Mouse (Mus musculus): ENCODE measurements around the gene Pde3a. TPM values are rescaled to one million over a fixed set of nuclear protein-coding genes. Genes with fewer than 3 reads are reported as not detected.

Gene Pde3a
- polyA plus RNA-seq, 1 experiment from 2014 or later = 1.4 TPM

DNA sequence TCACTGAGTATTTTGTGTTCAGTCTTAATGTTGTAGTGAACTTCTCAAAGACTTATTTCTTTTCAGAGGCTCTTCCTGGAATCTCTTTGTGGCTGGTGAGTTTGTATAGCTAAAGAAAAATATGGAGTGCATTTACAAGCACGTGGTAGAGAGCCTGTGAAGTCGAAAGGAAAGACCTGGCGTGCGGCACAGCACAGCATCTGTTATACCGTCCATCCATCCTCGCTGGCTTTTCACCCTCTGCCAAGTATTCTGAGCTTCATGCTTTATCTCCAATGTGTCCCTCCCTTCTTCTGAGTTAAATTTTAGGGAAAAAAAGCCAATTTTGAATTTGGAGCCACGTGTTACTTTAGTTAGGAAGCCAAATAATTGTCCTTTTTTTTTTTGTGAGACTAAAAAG, 33.7 kb downstream of the Pde3a start:
- ATAC-seq = no peak
- Histone ChIP-seq H3K27me3 (replicated peaks; ENCODE audit: control insufficient read depth, insufficient read depth, low read length) (no peaks in the 10 kb centered on the region), H3K27ac (ENCODE audit: low read length) (no peak overlapping the region), H3K4me3 (replicated peaks; ENCODE audit: low read length) (no peak overlapping the region), H3K9me3 (ENCODE audit: control insufficient read depth, low read length) (no peaks in the 10 kb centered on the region), H3K36me3 (ENCODE audit: control insufficient read depth, insufficient read depth) (no peaks in the 10 kb centered on the region), H3K9ac (replicated peaks; ENCODE audit: low read depth, low read length) (no peak overlapping the region), H3K4me2 (ENCODE audit: low read length) (no peak overlapping the region), H3K4me1 (replicated peaks; ENCODE audit: control insufficient read depth, insufficient read depth, low read length) (no peaks in the 10 kb centered on the region)
- WGBS = 64% methylated on average over 7 of the region's 7 CpGs

DNA sequence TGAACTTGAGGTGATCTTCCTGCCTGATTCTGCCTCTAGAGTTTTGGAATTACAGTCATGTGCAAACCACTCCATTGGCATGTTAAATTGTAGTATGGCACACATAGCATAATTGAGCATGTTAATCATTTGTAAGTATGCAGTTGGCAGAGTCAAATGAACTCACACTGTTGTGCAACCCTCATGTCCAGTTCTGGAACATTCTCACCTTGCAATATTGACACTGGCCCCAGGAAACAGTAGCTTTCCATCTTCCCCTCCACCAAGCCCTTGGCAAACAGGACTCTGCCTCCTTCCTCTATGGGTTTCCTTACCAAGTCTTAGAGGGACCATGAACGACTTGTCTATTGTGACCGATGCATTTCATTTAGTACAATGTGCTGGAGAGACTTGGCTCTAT, 42.1 kb downstream of the Pde3a start:
- no peaks in the 10 kb centered on the region for H3K4me1 ChIP-seq (replicated peaks; ENCODE audit: control insufficient read depth, insufficient read depth, low read length)
- no peaks in the 10 kb centered on the region for H3K9me3 ChIP-seq (ENCODE audit: control insufficient read depth, low read length)
- no peak overlapping the region for H3K9ac ChIP-seq (replicated peaks; ENCODE audit: low read depth, low read length)
- no peak for ATAC-seq
- 96% methylated on average over 2 of the region's 2 CpGs for whole genome bisulfite sequencing
- H3K36me3 ChIP-seq (ENCODE audit: control insufficient read depth, insufficient read depth) = no peaks in the 10 kb centered on the region
- H3K27me3 ChIP-seq (replicated peaks; ENCODE audit: control insufficient read depth, insufficient read depth, low read length) = no peaks in the 10 kb centered on the region
- no peak overlapping the region for H3K27ac ChIP-seq (ENCODE audit: low read length)
- no peak overlapping the region for H3K4me3 ChIP-seq (replicated peaks; ENCODE audit: low read length)
- no peak overlapping the region for H3K4me2 ChIP-seq (ENCODE audit: low read length)

DNA sequence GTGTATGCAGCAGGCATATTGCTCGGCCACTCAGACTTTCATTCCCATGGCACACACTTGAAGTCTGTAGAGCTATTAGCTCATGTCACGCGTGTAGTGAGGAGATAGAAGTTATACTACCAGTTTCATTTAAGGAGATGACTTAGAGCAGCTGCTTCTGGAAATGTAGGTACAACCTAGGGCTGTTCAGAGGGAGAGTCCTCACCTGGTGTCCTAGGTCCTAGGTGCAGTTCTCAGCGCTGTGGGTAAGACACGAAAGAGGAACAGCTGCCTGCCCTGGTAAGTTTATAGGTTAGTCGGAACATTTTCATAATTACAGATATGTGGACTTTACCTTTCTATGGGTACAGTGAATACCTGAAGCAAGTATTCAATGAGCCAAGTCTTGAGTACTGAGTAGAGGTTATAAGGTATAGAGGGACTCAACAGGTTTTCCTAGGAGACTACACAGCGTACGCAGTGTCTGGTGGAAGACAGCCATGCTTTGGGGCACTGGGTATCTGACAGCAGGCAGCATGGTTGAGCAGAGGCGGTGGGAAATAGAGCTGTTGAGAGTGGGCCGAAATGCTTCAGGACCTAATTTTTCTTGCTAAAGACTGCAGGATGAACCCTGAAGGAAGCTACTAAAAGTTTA, 43.9 kb downstream of the Pde3a start:
- Histone ChIP-seq H3K9ac (replicated peaks; ENCODE audit: low read depth, low read length) (no peak overlapping the region), H3K27me3 (replicated peaks; ENCODE audit: control insufficient read depth, insufficient read depth, low read length) (no peaks in the 10 kb centered on the region), H3K9me3 (ENCODE audit: control insufficient read depth, low read length) (no peaks in the 10 kb centered on the region), H3K36me3 (ENCODE audit: control insufficient read depth, insufficient read depth) (no peaks in the 10 kb centered on the region), H3K4me1 (replicated peaks; ENCODE audit: control insufficient read depth, insufficient read depth, low read length) (no peaks in the 10 kb centered on the region), H3K4me2 (ENCODE audit: low read length) (no peak overlapping the region), H3K27ac (ENCODE audit: low read length) (no peak overlapping the region), H3K4me3 (replicated peaks; ENCODE audit: low read length) (no peak overlapping the region)
- WGBS = 95% methylated on average over 10 of the region's 10 CpGs
- ATAC-seq = no peak

DNA sequence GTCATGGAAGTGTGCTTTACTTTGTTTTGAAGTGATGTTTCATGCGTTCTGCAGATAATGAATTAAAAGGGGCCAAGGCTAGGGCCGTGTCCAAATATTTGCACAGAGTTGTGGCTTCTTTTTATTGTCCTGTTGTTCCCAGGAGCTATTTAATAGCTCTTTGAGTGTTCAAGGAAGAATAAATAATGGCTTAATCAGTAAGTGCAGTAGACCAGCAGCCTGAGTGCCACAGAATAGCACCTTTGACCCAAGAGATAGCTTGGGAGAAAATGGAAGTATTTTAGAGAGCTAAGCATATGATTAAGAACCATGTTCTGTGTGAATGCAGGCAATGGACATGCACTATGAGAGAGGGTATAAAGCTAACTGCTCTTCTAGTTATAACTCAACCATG, 44.4 kb downstream of the Pde3a start:
- Histone ChIP-seq H3K9me3 (ENCODE audit: control insufficient read depth, low read length) (no peaks in the 10 kb centered on the region), H3K27ac (ENCODE audit: low read length) (no peak overlapping the region), H3K36me3 (ENCODE audit: control insufficient read depth, insufficient read depth) (no peaks in the 10 kb centered on the region), H3K9ac (replicated peaks; ENCODE audit: low read depth, low read length) (no peak overlapping the region), H3K4me2 (ENCODE audit: low read length) (no peak overlapping the region), H3K4me3 (replicated peaks; ENCODE audit: low read length) (no peak overlapping the region), H3K4me1 (replicated peaks; ENCODE audit: control insufficient read depth, insufficient read depth, low read length) (no peaks in the 10 kb centered on the region), H3K27me3 (replicated peaks; ENCODE audit: control insufficient read depth, insufficient read depth, low read length) (no peaks in the 10 kb centered on the region)
- WGBS = 58% methylated on average over 2 of the region's 2 CpGs
- ATAC-seq = no peak

DNA sequence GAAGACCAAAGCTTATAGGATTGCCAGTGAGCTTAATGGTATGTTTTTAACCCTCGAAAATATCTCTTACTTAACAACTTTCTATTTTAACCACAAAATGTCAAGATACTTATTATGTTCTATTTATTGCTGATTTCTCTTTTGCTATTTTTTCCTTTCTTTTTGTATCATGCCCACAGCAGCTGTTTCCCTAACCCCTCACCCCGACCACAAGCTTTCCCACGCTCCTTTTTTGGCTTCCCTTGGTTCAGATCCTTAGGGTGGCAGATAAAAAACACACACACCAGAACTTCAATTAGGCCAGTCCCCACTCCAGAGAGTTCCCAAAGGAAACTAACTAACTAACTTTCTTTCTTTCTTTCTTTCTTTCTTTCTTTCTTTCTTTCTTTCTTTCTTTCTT, 46.2 kb downstream of the Pde3a start:
- H3K36me3 ChIP-seq (ENCODE audit: control insufficient read depth, insufficient read depth) = no peaks in the 10 kb centered on the region
- no peak overlapping the region for H3K27ac ChIP-seq (ENCODE audit: low read length)
- no peak for ATAC-seq
- no peak overlapping the region for H3K9ac ChIP-seq (replicated peaks; ENCODE audit: low read depth, low read length)
- no peaks in the 10 kb centered on the region for H3K27me3 ChIP-seq (replicated peaks; ENCODE audit: control insufficient read depth, insufficient read depth, low read length)
- no peak overlapping the region for H3K4me3 ChIP-seq (replicated peaks; ENCODE audit: low read length)
- no peaks in the 10 kb centered on the region for H3K4me1 ChIP-seq (replicated peaks; ENCODE audit: control insufficient read depth, insufficient read depth, low read length)
- no peak overlapping the region for H3K4me2 ChIP-seq (ENCODE audit: low read length)
- 86% methylated on average over 3 of the region's 3 CpGs for WGBS
- H3K9me3 ChIP-seq (ENCODE audit: control insufficient read depth, low read length) = no peaks in the 10 kb centered on the region

DNA sequence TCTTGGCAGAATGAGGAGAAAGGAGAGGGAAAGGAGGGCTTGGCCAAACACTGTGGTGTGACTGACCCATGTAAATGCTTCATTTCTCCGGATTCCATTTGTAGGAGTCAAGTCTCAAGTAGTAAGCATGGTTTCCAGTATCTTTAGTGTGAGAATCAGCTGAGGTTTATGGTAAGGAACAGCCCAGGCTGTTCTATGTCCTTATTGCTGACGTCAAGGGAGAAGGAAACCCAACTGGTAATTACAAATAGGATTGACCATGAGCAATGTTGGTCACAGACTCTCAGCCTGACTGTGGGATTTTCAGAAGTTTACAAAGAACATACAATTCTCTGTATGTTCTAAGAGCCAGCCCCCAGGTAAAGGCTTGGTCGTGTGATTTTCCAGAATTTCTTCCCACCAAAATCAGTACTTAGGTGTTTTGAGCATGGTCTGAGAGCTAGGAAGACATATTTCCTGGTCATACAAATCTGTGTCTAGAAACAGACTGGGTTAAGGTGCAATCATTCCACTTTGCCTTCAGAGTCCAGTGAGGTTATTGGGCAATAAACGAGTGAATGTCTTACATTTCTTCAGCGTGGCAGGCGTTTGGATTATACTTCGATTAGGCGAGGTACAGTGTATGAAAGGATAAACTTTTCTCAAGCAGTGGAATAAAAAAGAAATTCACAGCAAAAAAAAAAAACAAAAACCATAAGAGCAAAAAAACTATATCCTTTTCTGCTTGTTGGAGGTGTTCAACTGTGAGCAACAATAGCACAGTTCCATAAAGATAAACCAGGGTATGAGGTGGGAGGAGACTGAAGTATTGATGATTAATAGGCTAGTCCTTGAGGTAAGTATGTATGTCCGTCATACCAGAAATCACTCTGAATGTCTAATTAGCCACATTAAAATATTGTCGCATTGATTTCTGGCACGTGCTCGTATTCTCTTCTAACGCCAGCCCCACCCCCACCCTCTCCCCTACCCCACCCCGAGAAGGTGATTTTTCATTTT, 53.0 kb downstream of the Pde3a start:
- Histone ChIP-seq H3K36me3 (ENCODE audit: control insufficient read depth, insufficient read depth) (no peaks in the 10 kb centered on the region), H3K4me3 (replicated peaks; ENCODE audit: low read length) (no peak overlapping the region), H3K9ac (replicated peaks; ENCODE audit: low read depth, low read length) (no peak overlapping the region), H3K27me3 (replicated peaks; ENCODE audit: control insufficient read depth, insufficient read depth, low read length) (no peaks in the 10 kb centered on the region), H3K27ac (ENCODE audit: low read length) (no peak overlapping the region), H3K4me1 (replicated peaks; ENCODE audit: control insufficient read depth, insufficient read depth, low read length) (no peaks in the 10 kb centered on the region), H3K9me3 (ENCODE audit: control insufficient read depth, low read length) (no peaks in the 10 kb centered on the region), H3K4me2 (ENCODE audit: low read length) (no peak overlapping the region)
- WGBS = 87% methylated on average over 14 of the region's 14 CpGs
- no peak for ATAC-seq

DNA sequence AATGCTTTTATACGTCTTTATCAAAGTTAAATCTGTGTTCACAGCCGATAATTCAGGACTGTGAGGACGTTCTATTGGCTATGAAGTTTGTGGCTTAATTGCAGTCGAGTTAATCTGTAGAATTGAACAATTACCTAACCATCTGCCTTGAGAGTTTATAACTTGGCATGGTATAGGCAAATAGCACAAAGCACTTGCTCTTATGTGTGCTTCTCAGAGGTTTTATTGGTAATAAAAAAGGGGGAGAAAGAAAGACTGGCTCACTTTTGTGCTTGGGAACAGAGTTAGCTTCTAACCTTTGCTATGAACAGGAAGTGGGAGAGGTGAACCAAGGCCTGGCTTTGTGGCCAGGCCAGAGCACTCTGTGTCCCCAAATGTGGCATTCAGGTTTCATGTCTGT, 53.8 kb downstream of the Pde3a start:
- H3K9ac ChIP-seq (replicated peaks; ENCODE audit: low read depth, low read length) = no peak overlapping the region
- H3K27ac ChIP-seq (ENCODE audit: low read length) = no peak overlapping the region
- ATAC-seq = no peak
- no peaks in the 10 kb centered on the region for H3K27me3 ChIP-seq (replicated peaks; ENCODE audit: control insufficient read depth, insufficient read depth, low read length)
- no peaks in the 10 kb centered on the region for H3K36me3 ChIP-seq (ENCODE audit: control insufficient read depth, insufficient read depth)
- no peak overlapping the region for H3K4me2 ChIP-seq (ENCODE audit: low read length)
- H3K9me3 ChIP-seq (ENCODE audit: control insufficient read depth, low read length) = no peaks in the 10 kb centered on the region
- no peak overlapping the region for H3K4me3 ChIP-seq (replicated peaks; ENCODE audit: low read length)
- 69% methylated on average over 4 of the region's 4 CpGs for WGBS
- H3K4me1 ChIP-seq (replicated peaks; ENCODE audit: control insufficient read depth, insufficient read depth, low read length) = no peaks in the 10 kb centered on the region

DNA sequence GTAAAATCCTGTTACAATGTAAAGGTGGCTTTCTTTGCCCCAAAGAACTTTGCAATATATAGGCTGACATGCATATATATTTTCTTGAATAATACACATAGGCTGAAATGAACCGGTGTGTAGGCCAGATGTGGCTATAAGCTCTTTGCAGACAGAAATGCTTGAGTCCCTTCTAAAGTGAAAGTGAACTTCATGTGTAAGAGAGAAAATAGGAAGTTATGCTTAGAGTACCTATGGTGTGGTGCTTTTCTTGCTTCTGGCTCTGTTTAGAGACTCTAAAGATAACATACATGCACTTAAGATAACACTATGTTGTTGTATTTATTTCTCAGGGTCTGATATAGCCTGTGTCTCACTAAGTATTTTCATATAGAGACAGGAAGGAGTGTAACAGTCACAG, 58.3 kb downstream of the Pde3a start:
- no peaks in the 10 kb centered on the region for H3K4me1 ChIP-seq (replicated peaks; ENCODE audit: control insufficient read depth, insufficient read depth, low read length)
- 93% methylated on average over 1 of the region's 1 CpGs for WGBS
- H3K4me3 ChIP-seq (replicated peaks; ENCODE audit: low read length) = no peak overlapping the region
- H3K27me3 ChIP-seq (replicated peaks; ENCODE audit: control insufficient read depth, insufficient read depth, low read length) = no peaks in the 10 kb centered on the region
- no peak for ATAC-seq
- no peaks in the 10 kb centered on the region for H3K9me3 ChIP-seq (ENCODE audit: control insufficient read depth, low read length)
- H3K27ac ChIP-seq (ENCODE audit: low read length) = no peak overlapping the region
- no peaks in the 10 kb centered on the region for H3K36me3 ChIP-seq (ENCODE audit: control insufficient read depth, insufficient read depth)
- no peak overlapping the region for H3K4me2 ChIP-seq (ENCODE audit: low read length)
- H3K9ac ChIP-seq (replicated peaks; ENCODE audit: low read depth, low read length) = no peak overlapping the region

DNA sequence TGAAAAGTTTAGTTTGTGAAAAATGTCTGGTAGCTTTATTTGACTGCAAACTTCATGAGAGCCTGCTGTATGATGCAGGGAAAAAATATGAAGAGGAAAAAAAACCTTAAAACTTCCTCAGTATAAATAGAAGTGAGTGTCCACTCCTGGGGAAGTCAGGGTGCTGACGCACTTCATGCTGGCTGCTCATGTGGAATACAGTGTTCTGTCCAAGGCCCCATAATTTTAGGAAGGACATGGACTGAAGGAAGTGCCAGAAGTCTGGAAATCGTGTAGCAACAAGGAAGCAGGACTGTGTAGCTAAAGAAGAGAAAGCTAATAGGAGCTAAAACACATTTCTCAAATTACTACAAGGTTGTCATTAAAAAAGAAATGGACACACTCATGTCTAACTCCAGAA, 59.4 kb downstream of the Pde3a start:
- Histone ChIP-seq H3K9ac (replicated peaks; ENCODE audit: low read depth, low read length) (no peak overlapping the region), H3K27me3 (replicated peaks; ENCODE audit: control insufficient read depth, insufficient read depth, low read length) (no peaks in the 10 kb centered on the region), H3K27ac (ENCODE audit: low read length) (no peak overlapping the region), H3K4me2 (ENCODE audit: low read length) (no peak overlapping the region), H3K36me3 (ENCODE audit: control insufficient read depth, insufficient read depth) (no peaks in the 10 kb centered on the region), H3K4me3 (replicated peaks; ENCODE audit: low read length) (no peak overlapping the region), H3K9me3 (ENCODE audit: control insufficient read depth, low read length) (no peaks in the 10 kb centered on the region), H3K4me1 (replicated peaks; ENCODE audit: control insufficient read depth, insufficient read depth, low read length) (no peaks in the 10 kb centered on the region)
- ATAC-seq = no peak
- WGBS = 84% methylated on average over 2 of the region's 2 CpGs
